Mouse (Mus musculus) ES-Bruce4 (cell line): ENCODE data around the gene Gm5129. TPM values are rescaled to one million over a fixed set of nuclear protein-coding genes. Genes with fewer than 3 reads are reported as not detected.
A peak's percentile ranks its signal among the peaks of the same experiment; 100 is the strongest.

Experiments used
- H3K27ac ChIP-seq: 2 replicates; pipeline ENCODE4 v1.5.1; 2012; ENCODE audit warnings: low read length, inconsistent platforms; ENCODE audit not compliant: insufficient read depth
- H3K27me3 ChIP-seq: 2 replicates; pipeline ENCODE4 v1.6.1; 2012; ENCODE audit warnings: mild to moderate bottlenecking, low read length, inconsistent platforms; ENCODE audit not compliant: control insufficient read depth, poor library complexity, insufficient read depth, severe bottlenecking
- H3K36me3 ChIP-seq: 2 replicates; pipeline ENCODE4 v1.6.1; 2012; ENCODE audit warnings: inconsistent platforms, mild to moderate bottlenecking, low read length, moderate library complexity; ENCODE audit not compliant: control insufficient read depth, poor library complexity, insufficient read depth, severe bottlenecking
- H3K4me1 ChIP-seq: one replicate; pipeline ENCODE4 v1.8.1; 2011; ENCODE audit warnings: low read length; ENCODE audit not compliant: control insufficient read depth, insufficient read depth
- H3K4me3 ChIP-seq: 2 replicates; pipeline ENCODE4 v1.5.1; 2011; ENCODE audit warnings: low read depth, mild to moderate bottlenecking, low read length
- H3K9ac ChIP-seq: 2 replicates; pipeline ENCODE4 v1.6.1; 2012; ENCODE audit warnings: low read depth, mild to moderate bottlenecking, inconsistent platforms; ENCODE audit not compliant: poor library complexity, severe bottlenecking
- H3K9me3 ChIP-seq: replicated peaks from 2 replicates; pipeline ENCODE4 v1.6.1; 2012; ENCODE audit warnings: mild to moderate bottlenecking, low read length, inconsistent platforms; ENCODE audit not compliant: control insufficient read depth, poor library complexity, insufficient read depth, severe bottlenecking
- CTCF ChIP-seq: IDR thresholded peaks from one replicate; pipeline ENCODE4 v1.8.1; 2011; ENCODE audit warnings: low read depth, low read length
- EP300 ChIP-seq: IDR thresholded peaks from 2 replicates; pipeline ENCODE4 v1.6.1; 2011; ENCODE audit warnings: low read depth, low read length; ENCODE audit not compliant: insufficient read depth
- POLR2A ChIP-seq: IDR thresholded peaks from one replicate; pipeline ENCODE4 v1.8.1; 2011; ENCODE audit warnings: low read length; ENCODE audit not compliant: insufficient read depth
- polyA plus RNA-seq: library from polyadenylated mRNA; stranded (reverse); fragments of >200 nt; gene quantifications from 2 replicates; pipeline ENCODE4 v1.2.4, GENCODE M21; 2011; ENCODE audit warnings: low read depth; ENCODE audit not compliant: missing spikeins, insufficient read depth, insufficient read length

Gene Gm5129
- polyA plus RNA-seq, 1 experiment, result not detected

DNA sequence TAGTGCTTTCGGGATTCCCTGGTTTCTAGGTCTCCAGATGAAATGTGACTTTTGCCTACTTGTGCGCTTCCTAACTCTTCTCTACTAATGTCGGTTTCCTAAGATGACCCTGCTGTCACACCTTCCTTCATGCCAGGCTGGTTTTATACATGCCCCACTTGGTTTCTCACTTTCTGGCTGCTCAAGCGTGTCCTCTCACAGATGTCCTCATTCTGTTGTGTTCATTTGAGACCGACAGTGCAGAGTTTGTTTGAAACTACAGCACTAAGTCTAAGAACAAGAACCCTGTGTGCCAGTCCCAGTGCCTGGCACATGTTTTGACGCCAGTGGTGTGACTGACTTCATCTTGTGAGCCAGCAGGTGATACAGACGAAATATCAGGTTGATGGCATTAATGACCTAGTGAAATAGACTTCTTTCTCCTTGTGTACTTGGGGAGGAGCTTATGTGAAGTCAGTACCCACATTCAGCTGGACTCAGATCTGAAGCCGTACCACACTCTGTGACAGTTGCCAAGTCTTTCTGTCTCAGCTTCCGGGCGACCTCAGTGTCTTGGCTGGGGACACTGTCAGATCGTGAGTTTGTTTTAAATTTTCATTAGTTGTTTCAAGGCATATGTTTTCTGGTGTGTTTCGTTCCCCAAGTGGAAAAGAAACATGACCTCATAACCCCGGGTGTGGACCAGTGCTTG is 37.9 kb upstream of the Gm5129 start:
- no peak overlapping the region for H3K4me3 ChIP-seq
- H3K9ac ChIP-seq, result no peak overlapping the region
- H3K9me3 ChIP-seq, result no peaks in the 10 kb centered on the region
- no peaks in the 10 kb centered on the region for H3K4me1 ChIP-seq
- TF ChIP-seq EP300 (no peak), CTCF (no peak), POLR2A (no peak)
- no peaks in the 10 kb centered on the region for H3K27me3 ChIP-seq
- no peak overlapping the region for H3K27ac ChIP-seq
- H3K36me3 ChIP-seq, result peaks cover 55% of the 10 kb centered on the region

DNA sequence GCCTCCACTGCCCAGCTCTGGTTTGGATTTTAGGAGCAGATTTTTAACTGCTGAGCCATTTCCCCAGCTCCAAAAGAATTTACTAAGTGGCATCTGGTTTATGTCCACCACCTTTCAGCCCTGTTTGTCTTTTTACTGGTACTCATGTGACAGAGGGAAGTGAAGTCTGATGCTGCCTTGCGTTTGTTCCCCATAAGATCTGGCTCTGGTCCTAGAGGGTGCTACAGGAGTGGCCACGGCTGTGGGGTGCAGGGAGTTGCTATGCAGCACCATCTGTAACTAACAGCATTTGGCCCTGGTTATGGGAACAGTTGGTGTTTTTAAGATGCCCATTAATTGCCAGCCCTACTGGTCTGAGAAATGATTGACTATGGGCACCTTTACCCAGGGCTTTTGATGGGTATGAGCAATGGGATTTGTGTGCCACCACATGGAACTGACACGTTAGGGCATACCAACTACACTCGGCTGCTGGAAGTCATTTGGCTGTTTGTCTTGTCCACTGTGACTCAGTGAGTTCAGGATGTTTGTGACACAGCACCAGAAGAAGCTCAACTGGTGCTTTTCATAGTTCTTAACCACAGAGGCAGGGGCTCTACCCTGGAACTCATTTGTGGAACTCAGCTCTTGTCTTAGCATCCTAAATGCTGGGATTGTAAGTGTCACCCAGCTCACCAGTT is 37.1 kb upstream of the Gm5129 start:
- TF ChIP-seq POLR2A (no peak), CTCF (no peak), EP300 (no peak)
- Histone ChIP-seq H3K27me3 (no peaks in the 10 kb centered on the region), H3K36me3 (peaks cover 48% of the 10 kb centered on the region), H3K9ac (no peak overlapping the region), H3K27ac (no peak overlapping the region), H3K4me3 (no peak overlapping the region), H3K4me1 (no peaks in the 10 kb centered on the region), H3K9me3 (no peaks in the 10 kb centered on the region)

DNA sequence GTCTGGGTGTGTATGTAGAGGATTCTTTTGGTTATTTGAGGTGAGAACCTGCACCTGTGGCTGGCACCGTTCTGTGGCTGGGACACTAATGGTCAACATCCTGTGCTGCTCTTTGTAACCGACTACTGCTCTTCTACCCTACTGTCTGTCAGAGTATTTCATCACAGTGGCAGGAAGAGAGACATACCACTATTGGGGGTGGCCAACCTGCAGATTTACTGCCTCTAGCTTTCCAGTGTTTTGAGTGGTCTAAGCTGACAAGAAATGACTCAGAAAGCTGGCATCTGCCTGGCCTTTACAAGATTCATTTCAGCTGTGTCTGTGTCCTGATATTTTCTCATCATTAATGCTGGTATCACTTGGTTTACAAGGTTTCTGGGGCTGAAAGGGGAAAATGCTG is 36.3 kb upstream of the Gm5129 start:
- H3K27ac ChIP-seq, result no peak overlapping the region
- peaks cover 53% of the 10 kb centered on the region for H3K36me3 ChIP-seq

DNA sequence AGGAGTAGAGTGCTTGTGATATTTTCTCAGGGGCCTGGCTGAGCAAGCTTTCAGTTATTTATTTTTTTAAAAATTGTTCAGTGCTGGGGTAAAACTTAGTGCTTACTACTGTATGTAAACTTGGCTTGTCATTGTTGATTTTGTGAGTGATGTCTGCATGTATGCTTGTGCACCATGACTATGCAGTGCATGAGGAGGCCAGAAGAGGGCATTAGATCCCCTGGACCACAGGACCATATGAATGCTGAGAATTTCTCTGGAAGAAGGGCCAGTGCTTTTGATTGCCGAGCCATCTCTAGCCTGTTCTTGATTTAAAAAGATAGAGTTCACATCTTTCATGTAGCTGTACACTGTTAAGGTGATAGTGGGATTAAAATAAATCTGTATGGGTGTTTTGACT is 35.2 kb upstream of the Gm5129 start:
- no peak overlapping the region for H3K9ac ChIP-seq
- no peaks in the 10 kb centered on the region for H3K9me3 ChIP-seq
- no peak overlapping the region for H3K27ac ChIP-seq
- H3K4me3 ChIP-seq, result no peak overlapping the region
- TF ChIP-seq CTCF, result peak; percentile 28
- no peak for TF ChIP-seq POLR2A
- no peaks in the 10 kb centered on the region for H3K27me3 ChIP-seq
- no peaks in the 10 kb centered on the region for H3K4me1 ChIP-seq
- peaks cover 51% of the 10 kb centered on the region for H3K36me3 ChIP-seq

More for the DNA sequence above, 36.3 kb upstream of the Gm5129 start:
- Histone ChIP-seq H3K4me3 (no peak overlapping the region), H3K27me3 (no peaks in the 10 kb centered on the region), H3K9ac (no peak overlapping the region), H3K4me1 (no peaks in the 10 kb centered on the region), H3K9me3 (no peaks in the 10 kb centered on the region)
- TF ChIP-seq EP300, result no peak
- no peak for TF ChIP-seq CTCF
- TF ChIP-seq POLR2A, result no peak

DNA sequence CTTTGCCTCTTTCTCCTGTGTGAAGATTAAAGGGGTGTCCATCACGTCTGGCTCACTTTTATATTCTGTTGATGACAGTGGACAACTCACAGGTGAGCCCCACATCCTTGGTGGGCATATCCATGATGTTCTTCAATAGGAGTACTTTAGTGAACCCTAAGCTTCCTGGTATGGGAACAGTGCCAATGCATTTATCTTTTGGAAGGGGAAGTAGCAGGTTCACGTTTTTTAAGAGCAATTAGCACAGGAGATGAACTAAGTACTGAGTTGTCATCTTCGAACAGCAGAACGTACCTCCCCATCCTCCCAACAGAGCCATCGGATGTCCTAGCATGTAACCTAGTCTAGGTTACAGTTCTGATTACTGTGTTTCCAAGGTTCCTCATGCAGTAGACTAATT is 23.6 kb upstream of the Gm5129 start:
- Histone ChIP-seq H3K9ac (no peak overlapping the region), H3K27ac (no peak overlapping the region), H3K9me3 (no peaks in the 10 kb centered on the region), H3K4me1 (no peaks in the 10 kb centered on the region), H3K36me3 (peaks cover 90% of the 10 kb centered on the region), H3K4me3 (no peak overlapping the region), H3K27me3 (no peaks in the 10 kb centered on the region)
- TF ChIP-seq CTCF, result no peak
- no peak for TF ChIP-seq EP300
- TF ChIP-seq POLR2A, result no peak

DNA sequence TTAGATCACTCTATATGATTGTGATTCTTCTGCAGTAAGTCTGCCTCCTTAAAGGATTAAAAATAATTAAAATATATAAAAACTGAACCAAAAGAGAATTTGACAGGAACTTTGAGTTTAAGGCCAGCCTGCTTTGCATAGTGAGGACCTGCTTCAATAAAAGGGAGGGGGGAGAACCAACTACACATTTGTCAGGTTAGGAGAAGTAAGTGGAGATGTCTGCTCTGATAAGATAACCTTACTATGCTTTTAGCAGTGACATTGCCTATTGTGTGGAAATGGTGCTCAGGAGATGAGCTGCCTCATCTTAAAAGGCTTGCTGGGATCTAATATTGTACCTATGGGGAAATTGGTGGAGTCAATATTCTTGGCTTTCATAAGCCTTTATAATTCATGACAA is 17.2 kb upstream of the Gm5129 start:
- Histone ChIP-seq H3K4me1 (no peaks in the 10 kb centered on the region), H3K9ac (no peak overlapping the region), H3K27ac (no peak overlapping the region), H3K9me3 (no peaks in the 10 kb centered on the region), H3K27me3 (no peaks in the 10 kb centered on the region), H3K36me3 (peaks cover 82% of the 10 kb centered on the region), H3K4me3 (no peak overlapping the region)
- TF ChIP-seq CTCF (no peak), POLR2A (no peak), EP300 (no peak)
